Mouse (Mus musculus) testis, adult 2 months (tissue): Measurements from ENCODE around the gene Mymk. TPM values are rescaled to one million over a fixed set of nuclear protein-coding genes. Genes with fewer than 3 reads are reported as not detected.

ENCODE experiments used
- H3K27ac ChIP-seq: fragments of 200-500 bp; 2 replicates; pipeline ENCODE4 v1.5.1; 2012; ENCODE audit warnings: low read depth, low read length; ENCODE audit not compliant: control insufficient read depth, insufficient read depth
- H3K27me3 ChIP-seq: fragments of 200-500 bp; 2 replicates; pipeline ENCODE4 v1.6.1; 2012; ENCODE audit warnings: mild to moderate bottlenecking, low read length, moderate library complexity; ENCODE audit not compliant: control insufficient read depth, insufficient read depth
- H3K36me3 ChIP-seq: fragments of 200-500 bp; 2 replicates; pipeline ENCODE4 v1.6.1; 2012; ENCODE audit warnings: mild to moderate bottlenecking, low read length; ENCODE audit not compliant: control insufficient read depth, insufficient read depth
- H3K4me1 ChIP-seq: fragments of 200-500 bp; 2 replicates; pipeline ENCODE4 v1.6.1; 2012; ENCODE audit warnings: low read length; ENCODE audit not compliant: control insufficient read depth, insufficient read depth
- H3K4me3 ChIP-seq: fragments of 200-500 bp; 2 replicates; pipeline ENCODE4 v1.5.1; 2012; ENCODE audit warnings: low read depth, mild to moderate bottlenecking, low read length, moderate library complexity, mixed read lengths; ENCODE audit not compliant: control insufficient read depth
- CTCF ChIP-seq: fragments of 200-500 bp; IDR thresholded peaks from 2 replicates; pipeline ENCODE4 v1.5.1; 2012; ENCODE audit warnings: low read depth, mild to moderate bottlenecking, inconsistent platforms, low read length, moderate library complexity; ENCODE audit not compliant: control insufficient read depth, insufficient read depth, insufficient replicate concordance
- POLR2A ChIP-seq: fragments of 200-500 bp; IDR thresholded peaks from 2 replicates; pipeline ENCODE4 v1.6.1; 2012; ENCODE audit warnings: low read depth, mild to moderate bottlenecking, inconsistent platforms, low read length, moderate library complexity; ENCODE audit not compliant: control insufficient read depth
- polyA plus RNA-seq: library from polyadenylated mRNA; depleted of rRNA; stranded (reverse); fragments of >200 nt; gene quantifications from 2 replicates; pipeline ENCODE4 v1.2.3, GENCODE M21; 2012

Mymk gene
- polyA plus RNA-seq, 1 experiment, result not detected

- Histone ChIP-seq H3K27ac (peak overlapping the region; percentile 33; the same call in 1 of the 2 replicates), H3K27me3 (no peaks in the 10 kb centered on the region), H3K4me3 (no peak overlapping the region), H3K36me3 (no peaks in the 10 kb centered on the region), H3K4me1 (no peaks in the 10 kb centered on the region)
- TF ChIP-seq POLR2A (no peak), CTCF (no peak)
Observed at GRCm38 (mm10) chr2:27088700-27089099, 16.7 kb upstream of the Mymk start.

DNA sequence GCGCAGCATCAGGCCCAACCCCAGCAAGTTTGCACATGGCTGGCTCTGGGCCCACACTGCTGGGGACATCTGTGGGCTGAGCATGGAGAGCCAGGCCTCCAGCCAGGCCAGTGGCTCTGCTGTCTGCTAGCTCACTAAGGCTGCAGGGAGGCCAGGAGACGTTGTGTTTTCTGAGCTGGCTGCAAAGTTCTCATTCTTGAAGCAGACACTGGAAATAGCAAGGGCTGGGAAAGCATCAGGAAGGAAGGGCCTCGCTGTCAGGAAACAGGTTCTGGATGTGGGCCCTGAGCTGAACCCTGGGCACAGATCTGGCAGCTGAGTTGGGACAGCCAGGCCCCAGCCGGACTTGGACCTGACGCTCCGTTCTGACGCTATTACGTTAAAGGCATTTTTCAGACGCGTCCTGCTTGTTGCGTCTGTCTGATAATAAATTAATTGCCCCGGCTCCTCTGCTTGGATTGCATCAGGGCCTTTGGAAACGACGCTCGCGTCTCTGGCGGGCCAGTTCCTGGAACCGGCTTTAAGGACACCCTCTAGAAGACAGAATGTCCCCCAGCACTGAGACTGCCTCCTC, 16.2 kb upstream of the Mymk start:
- H3K4me1 ChIP-seq, result no peaks in the 10 kb centered on the region
- TF ChIP-seq POLR2A, result no peak
- TF ChIP-seq CTCF, result no peak

GRCm38 (mm10) chr2:27087581-27087980, 15.6 kb upstream of the Mymk start:
- Histone ChIP-seq H3K27me3 (no peaks in the 10 kb centered on the region), H3K4me3 (no peak overlapping the region), H3K36me3 (no peaks in the 10 kb centered on the region), H3K27ac (0 out of 2 replicates have a peak overlapping the region, but pooled peaks have one; percentile 24), H3K4me1 (no peaks in the 10 kb centered on the region)
- no peak for TF ChIP-seq POLR2A

More for the DNA sequence above, 16.2 kb upstream of the Mymk start:
- no peaks in the 10 kb centered on the region for H3K36me3 ChIP-seq
- no peaks in the 10 kb centered on the region for H3K27me3 ChIP-seq
- 0 out of 2 replicates have a peak overlapping the region, but pooled peaks have one; percentile 33 for H3K27ac ChIP-seq
- H3K4me3 ChIP-seq, result no peak overlapping the region

DNA sequence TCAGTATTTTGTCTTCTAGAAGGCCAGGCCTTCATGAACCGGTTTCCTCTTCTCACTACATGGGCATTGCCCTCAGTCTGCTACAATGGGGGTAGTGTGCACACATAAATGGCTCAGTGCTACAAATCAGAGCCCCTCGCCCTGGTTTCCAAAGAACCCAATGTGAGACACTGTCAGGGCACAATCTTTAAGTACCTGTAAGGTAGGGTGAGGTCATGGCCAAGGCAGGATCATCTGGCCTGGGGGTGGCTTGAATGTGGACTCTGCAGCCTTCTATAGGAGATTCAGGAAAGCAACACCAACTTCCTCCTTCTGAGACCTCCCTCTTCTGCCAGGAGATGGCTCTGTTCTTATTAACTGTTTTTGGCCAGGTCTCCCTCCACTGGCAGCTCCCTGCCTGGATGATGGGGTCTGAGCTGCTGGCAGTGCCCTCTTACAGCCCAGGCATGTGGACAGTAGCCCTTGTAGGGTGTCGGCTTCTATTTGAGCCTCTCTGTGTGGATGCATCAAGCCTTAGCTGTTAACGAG, 14.6 kb upstream of the Mymk start:
- no peaks in the 10 kb centered on the region for H3K4me1 ChIP-seq
- H3K36me3 ChIP-seq, result no peaks in the 10 kb centered on the region

DNA sequence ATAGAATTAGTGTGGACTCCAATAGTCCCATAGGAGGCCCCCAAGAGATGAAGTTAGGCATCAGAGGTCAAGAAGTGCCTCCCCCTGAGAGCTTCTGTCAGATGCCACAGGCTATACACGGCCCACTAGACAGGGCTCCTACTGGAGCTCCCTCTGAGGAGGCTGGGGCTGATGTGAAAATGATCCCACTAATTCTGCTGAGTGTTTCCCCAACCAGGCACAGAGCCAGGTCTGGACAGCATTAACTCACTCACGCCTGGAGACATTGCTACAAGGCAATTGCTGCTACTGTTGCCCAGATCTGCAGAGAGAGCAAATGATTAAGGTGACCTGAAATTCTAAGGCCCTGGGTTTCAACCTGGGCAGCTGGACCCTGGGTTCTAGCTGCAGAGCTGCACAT, 13.8 kb upstream of the Mymk start:
- no peak overlapping the region for H3K4me3 ChIP-seq
- H3K36me3 ChIP-seq, result no peaks in the 10 kb centered on the region
- H3K27ac ChIP-seq, result no peak overlapping the region
- H3K27me3 ChIP-seq, result no peaks in the 10 kb centered on the region
- H3K4me1 ChIP-seq, result no peaks in the 10 kb centered on the region
- TF ChIP-seq POLR2A (no peak), CTCF (no peak)

More for the DNA sequence above, 14.6 kb upstream of the Mymk start:
- TF ChIP-seq CTCF (no peak), POLR2A (no peak)
- H3K27ac ChIP-seq, result no peak overlapping the region
- H3K4me3 ChIP-seq, result no peak overlapping the region
- H3K27me3 ChIP-seq, result no peaks in the 10 kb centered on the region

GRCm38 (mm10) chr2:27084963-27085362, 13.0 kb upstream of the Mymk start:
- Histone ChIP-seq H3K36me3 (no peaks in the 10 kb centered on the region), H3K4me3 (no peak overlapping the region), H3K4me1 (no peaks in the 10 kb centered on the region; the same call in 1 of the 2 replicates), H3K27ac (no peak overlapping the region), H3K27me3 (no peaks in the 10 kb centered on the region)
- no peak for TF ChIP-seq POLR2A
- no peak for TF ChIP-seq CTCF

DNA sequence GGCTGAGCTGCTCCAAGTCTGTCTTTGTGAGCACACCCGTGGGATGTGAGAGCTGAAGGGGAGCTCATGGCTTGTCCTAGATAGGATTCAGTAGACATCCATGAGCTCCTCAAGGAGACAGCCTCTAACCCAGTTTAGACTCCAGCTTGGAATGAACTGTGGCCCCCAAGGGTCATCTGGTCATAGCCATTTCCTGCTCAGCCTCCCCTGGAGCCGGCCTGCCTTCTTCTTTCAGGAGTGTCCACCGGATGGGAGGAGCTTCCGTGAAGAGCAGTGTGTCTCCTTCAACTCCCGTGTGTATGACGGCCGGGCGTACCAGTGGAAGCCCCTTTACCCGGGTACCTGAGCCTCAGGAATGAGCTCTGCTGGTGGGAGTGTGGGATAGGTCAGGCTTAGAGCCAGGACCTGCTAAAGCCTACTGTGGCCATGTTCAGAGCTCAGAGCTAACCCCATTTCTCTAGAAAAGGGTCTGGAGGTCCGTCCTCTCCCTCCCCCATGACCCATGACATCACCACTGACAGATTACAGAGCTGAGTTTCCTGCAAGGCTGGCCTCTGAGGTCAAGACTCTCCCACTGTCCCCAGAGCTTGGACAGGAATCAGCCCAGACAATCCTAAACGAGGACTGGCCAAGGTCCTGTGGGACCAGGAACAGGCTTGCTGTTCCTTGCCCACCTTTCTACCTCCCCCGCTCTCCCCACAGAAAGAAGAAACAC, 11.9 kb upstream of the Mymk start:
- TF ChIP-seq POLR2A (no peak), CTCF (no peak)
- Histone ChIP-seq H3K4me1 (peaks cover 2% of the 10 kb centered on the region; the same call in 1 of the 2 replicates), H3K27ac (no peak overlapping the region), H3K27me3 (no peaks in the 10 kb centered on the region), H3K4me3 (no peak overlapping the region), H3K36me3 (no peaks in the 10 kb centered on the region)
